Mouse (Mus musculus): Measurements from ENCODE around the gene Grik1. TPM values are rescaled to one million over a fixed set of nuclear protein-coding genes. Genes with fewer than 3 reads are reported as not detected.

Grik1 gene
- polyA plus RNA-seq, 1 experiment from 2014 or later, result 44.2 TPM

Other genes with a start within 250 kb of the Grik1 start
- not detected in 2 replicates for gene Cldn17, start 216.7 kb upstream of the Grik1 start, polyA plus RNA-seq (2014; fragmentation: Nextera tagmentation; extraction: Ambion mirVana)

All from neural tube, embryonic 14.5 days (tissue).